Mouse (Mus musculus) R1 (cell line): ENCODE measurements around the gene Ccnk.

Experiments
- DNase-seq: peaks from one replicate; pipeline ENCODE4 v3.0.0-alpha.2; 2018; ENCODE audit warnings: low read depth, low spot score

The Ccnk gene

DNA sequence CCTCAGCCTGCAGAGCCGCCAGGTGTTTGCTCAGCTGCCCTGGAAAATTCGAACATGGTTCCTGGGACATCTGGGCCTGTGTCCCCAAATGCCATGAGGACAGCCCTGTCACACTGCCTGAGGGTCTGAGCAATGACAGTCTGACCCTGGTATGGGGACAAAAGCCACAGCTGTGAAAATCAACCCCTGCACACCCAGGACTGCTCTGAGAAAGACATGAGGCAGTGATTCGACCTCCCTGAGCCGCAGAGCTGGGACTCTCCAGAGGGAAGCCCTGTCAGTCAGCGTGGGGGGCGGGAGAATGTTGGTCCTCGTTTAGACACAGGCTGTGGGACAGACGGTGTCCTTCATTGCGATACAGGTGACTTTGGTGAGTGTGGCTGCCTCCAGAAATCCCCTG is 66.2 kb downstream of the Ccnk start:
- DNase-seq, result no peak

DNA sequence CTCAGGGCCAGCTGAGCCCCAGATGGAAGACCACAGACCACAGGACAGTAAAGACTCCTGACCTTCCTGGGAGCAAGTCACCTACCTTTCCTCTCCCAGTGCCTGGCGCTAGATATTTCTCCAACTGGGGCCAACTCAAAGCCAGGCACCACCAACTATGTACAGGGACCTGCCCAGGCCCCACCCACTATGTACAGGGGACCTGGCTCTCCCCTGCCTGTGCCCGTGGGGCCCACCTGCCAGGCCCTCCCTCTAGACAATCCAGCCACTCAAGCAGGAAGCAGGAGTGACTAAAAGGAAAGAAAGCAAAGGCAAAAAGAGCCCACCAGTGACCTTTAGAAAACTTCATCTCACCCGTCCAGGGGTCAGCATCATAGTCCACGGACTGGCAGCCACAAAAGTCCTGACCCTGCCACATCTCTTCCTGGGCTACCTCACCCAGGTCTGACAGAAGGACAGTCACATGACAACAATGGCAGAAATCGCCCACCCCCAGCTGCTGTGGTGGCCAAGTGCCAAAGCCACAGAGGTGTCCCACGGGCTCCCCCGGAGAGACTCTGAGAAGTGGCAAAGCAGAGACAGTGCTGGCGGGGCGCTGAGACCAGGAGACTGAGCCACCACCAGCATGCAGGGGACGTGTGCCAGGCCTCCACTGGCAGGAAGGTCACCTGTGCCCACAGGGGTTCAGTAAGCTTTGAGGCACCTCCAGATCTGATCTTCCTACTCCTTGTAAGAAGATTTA is 67.6 kb downstream of the Ccnk start:
- no peak for DNase-seq

DNA sequence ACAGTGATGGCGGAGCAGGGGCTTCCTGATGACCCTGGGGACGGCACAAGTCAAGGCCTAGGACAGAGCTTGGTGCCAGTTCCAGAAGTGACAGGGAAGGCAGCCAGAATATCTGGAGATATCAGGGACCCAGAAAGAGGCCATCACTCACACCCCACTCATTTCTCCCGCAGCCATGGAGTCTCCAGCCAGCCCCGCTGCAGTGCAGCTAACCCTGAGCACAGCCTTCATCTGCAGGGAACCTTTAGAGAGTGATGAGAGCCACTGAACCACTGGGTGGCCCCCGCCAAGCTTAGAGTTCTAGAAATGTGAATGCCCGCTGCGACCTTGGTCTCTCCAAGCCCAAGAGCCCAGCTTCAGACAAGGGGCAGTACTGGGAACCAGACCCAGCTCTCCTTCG is 69.6 kb downstream of the Ccnk start:
- DNase-seq, result no peak

DNA sequence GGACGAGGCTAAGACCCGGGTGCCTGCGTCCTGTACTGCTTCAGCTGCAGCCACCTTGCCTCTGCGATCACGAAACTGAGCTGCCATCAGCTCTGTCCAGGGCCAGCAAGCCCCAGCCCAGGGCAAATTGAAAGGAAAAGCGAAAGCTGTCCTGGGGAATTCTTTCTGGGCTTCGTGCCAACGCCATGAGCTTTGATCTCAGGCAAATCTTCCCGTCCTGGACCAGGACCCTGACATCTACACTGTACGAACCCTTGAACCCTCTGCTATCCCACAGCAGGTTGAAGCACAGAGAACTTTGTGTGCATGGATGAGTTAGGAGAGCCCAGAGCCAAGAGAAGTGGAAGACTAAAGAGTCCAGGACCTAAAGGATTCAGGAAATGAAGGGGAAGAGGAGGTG is 70.1 kb downstream of the Ccnk start:
- DNase-seq, result no peak

DNA sequence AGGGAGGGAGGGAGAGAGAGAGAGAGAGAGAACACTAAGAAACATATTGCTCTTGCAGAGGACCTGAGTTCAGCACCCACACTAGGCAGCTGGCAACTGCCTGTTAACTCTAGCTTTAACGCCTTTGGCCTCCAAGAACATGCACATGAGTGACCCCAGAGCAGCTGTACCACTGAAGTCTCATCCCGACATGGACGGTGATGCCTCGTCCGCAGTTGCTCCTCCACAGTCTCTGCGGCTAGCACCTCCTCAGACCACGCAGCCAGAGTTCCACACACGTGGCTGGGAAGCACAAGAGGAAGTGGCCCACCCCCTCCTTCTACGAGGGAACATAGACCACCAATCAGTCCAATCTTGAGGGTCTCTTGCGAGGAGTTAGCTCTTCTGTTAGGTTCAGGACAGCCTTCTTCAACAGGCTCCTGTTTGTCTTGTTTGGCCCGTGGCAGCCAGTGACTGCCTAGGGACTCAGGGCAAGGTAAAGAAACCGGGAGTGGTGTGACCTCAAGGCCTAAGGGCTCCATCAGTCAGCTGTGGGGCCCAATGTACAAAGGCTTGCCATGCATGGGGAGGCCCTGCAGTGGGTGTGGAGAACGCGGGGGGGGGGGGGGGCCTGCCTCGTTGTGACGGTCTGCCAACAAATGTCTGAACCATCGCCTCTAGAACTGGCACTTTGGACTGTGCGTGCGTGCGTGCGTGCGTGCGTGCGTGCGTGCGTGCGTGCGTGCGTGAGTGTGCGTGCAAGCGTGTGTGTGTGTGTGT is 71.8 kb downstream of the Ccnk start:
- DNase-seq, result no peak

DNA sequence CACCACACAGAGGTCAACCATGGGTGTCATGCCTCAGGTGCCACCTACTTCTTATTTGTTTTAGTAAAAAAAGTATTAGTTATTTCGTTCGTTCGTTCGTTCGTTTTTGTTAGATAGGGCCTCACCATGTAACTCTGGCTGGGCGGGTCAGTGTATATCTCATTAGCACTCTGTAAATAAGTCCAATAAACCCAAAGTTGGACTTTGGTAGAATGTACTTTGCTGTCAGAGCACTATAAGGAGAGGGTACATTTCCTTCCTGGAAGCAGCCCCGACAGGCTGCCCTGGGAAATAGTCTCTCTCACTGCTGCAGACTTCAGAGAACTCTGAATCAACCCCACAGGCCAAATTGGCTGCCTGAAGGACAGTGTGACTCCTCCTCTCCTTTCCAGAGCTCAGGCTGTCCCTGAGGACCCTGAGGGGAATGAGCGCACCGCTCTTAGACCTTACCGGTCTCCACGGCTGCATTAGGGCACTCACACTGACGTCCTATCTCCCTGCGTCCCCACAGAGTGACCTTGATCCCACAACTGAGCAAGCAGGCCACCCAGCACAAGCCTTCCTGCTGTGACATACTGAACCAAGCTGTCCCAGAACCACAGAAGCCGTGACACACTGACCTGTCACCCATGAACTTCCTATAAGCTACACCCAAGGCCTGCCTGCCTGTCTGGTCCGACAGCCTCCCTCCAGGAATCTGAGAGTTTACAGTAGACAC is 72.6 kb downstream of the Ccnk start:
- DNase-seq, result no peak
